Mouse (Mus musculus) neural tube, embryonic 15.5 days (tissue): ENCODE measurements around the gene Ciao2b. TPM values are rescaled to one million over a fixed set of nuclear protein-coding genes. Genes with fewer than 3 reads are reported as not detected.

ENCODE experiments used
- ATAC-seq: fragments of 200-750 bp; cut with Nextera tagmentation; 2 replicates; pipeline ENCODE4 v1.8.0; 2017; ENCODE audit warnings: mild to moderate bottlenecking, moderate TSS enrichment, moderate library complexity; ENCODE audit not compliant: low FRiP score
- H3K27ac ChIP-seq: fragments of 300-500 bp; sonication (generic); replicated peaks from 2 replicates; pipeline ENCODE4 v1.5.1; 2015; ENCODE audit warnings: mild to moderate bottlenecking, inconsistent platforms
- H3K27me3 ChIP-seq: fragments of 300-500 bp; sonication (generic); replicated peaks from 2 replicates; pipeline ENCODE4 v1.6.1; 2015; ENCODE audit warnings: inconsistent platforms
- H3K36me3 ChIP-seq: fragments of 300-500 bp; sonication (generic); 2 replicates; pipeline ENCODE4 v1.6.1; 2015; ENCODE audit warnings: inconsistent platforms
- H3K4me1 ChIP-seq: fragments of 300-500 bp; sonication (generic); 2 replicates; pipeline ENCODE4 v1.6.1; 2015; ENCODE audit warnings: inconsistent platforms
- H3K4me2 ChIP-seq: fragments of 300-500 bp; sonication (generic); 2 replicates; pipeline ENCODE4 v1.6.1; 2015; ENCODE audit warnings: inconsistent platforms, mild to moderate bottlenecking, moderate library complexity
- H3K4me3 ChIP-seq: fragments of 300-500 bp; sonication (generic); replicated peaks from 2 replicates; pipeline ENCODE4 v1.5.1; 2015; ENCODE audit warnings: mild to moderate bottlenecking, inconsistent platforms
- H3K9ac ChIP-seq: fragments of 300-500 bp; sonication (generic); replicated peaks from 2 replicates; pipeline ENCODE4 v1.6.1; 2015; ENCODE audit warnings: mild to moderate bottlenecking, inconsistent platforms
- H3K9me3 ChIP-seq: fragments of 300-500 bp; sonication (generic); replicated peaks from 2 replicates; pipeline ENCODE4 v1.6.1; 2016; ENCODE audit warnings: inconsistent platforms
- WGBS: fragments of 180-500 bp; shearing (Covaris S2); methylation state at CpG from one replicate; pipeline ENCODE4 v1.1.7; 2015; ENCODE audit warnings: mixed read lengths; 5-methylcytosine and 5-hydroxymethylcytosine counted together
- polyA plus RNA-seq: library from polyadenylated mRNA; unstranded; fragments of >200 nt; fragmentation: Nextera tagmentation; extraction: Ambion mirVana; gene quantifications from 2 replicates; pipeline ENCODE4 v1.2.1, GENCODE M21; 2015

Ciao2b gene
- polyA plus RNA-seq, 1 experiment from 2014 or later = 135 TPM

DNA sequence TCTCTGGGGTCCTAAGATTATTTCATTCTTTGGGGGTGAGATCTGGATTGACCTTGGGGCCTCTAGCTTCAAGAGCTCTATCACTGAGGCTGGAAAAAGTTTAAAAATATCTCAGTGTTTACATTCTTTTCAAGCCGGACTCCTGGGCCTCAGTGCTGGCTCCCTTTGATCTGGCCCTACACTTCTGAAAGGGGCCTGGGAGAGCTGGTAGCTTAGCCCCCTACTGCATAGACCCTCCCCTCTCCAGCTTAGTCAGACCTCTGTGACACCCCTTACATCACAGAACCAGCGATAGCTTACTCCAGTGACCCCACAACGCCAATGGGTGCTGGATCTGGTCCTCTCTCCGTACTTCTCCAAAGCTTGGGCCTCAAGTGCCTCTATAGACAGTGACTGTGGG, 30.2 kb downstream of the Ciao2b start:
- no peak for ATAC-seq
- no peak overlapping the region for H3K4me3 ChIP-seq
- H3K9me3 ChIP-seq = no peaks in the 10 kb centered on the region
- WGBS = 81% methylated on average over 4 of the region's 4 CpGs
- no peak overlapping the region for H3K9ac ChIP-seq
- H3K4me1 ChIP-seq = no peaks in the 10 kb centered on the region
- no peaks in the 10 kb centered on the region for H3K36me3 ChIP-seq
- H3K27me3 ChIP-seq = no peaks in the 10 kb centered on the region
- no peak overlapping the region for H3K4me2 ChIP-seq
- H3K27ac ChIP-seq = no peak overlapping the region

DNA sequence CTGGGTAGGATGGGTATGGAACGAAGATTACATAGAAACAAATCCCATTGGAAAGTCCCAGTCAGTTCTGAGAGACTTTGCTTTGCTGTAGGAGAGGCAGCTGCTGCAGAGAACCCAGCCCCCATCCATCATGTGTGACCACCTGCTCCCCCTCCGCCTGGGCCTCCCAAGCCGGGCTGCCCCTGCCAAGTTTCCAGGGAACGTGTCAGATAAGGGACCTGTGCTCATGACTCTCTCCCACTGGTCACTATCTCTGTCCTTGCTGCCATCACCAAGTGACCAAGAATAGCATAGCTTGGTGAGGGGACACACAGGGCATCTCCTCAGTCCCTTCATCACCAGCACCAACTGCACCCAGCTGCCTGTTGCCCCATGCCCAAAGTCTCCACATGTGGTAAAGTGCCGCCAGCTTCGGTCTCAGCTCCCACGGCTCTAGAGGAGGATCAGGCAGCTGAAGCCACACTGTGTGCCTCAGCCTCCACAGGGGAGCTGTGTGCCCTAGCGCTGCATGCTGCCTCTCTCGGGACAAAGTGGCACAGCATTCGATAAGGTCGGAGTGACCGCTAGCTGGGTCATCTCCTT, 31.5 kb downstream of the Ciao2b start:
- Histone ChIP-seq H3K4me1 (no peaks in the 10 kb centered on the region), H3K4me3 (no peak overlapping the region), H3K4me2 (no peak overlapping the region), H3K36me3 (no peaks in the 10 kb centered on the region), H3K27ac (no peak overlapping the region), H3K9me3 (no peaks in the 10 kb centered on the region), H3K27me3 (no peaks in the 10 kb centered on the region), H3K9ac (no peak overlapping the region)
- 78% methylated on average over 12 of the region's 12 CpGs for WGBS
- no peak for ATAC-seq

DNA sequence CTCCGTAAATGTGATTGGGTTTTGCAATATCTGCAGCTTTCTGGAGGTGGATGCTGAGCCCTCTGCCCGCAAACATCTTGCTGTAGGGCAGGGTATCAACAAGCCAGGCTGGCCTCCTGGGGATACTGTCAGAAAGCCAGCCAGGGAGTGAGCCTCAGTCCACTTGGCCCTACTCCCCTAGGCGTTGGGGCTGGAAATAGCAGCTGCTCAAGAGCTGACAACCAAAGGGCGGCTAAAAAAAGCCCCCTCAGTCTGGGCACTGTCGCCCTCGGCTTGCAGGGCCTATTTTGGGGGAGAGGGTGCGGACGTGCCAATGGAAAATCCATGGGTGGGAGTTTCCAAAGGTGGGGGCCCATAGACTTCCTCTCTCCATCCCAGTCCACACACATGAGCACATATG, 32.5 kb downstream of the Ciao2b start:
- ATAC-seq = no peak
- no peak overlapping the region for H3K4me2 ChIP-seq

DNA sequence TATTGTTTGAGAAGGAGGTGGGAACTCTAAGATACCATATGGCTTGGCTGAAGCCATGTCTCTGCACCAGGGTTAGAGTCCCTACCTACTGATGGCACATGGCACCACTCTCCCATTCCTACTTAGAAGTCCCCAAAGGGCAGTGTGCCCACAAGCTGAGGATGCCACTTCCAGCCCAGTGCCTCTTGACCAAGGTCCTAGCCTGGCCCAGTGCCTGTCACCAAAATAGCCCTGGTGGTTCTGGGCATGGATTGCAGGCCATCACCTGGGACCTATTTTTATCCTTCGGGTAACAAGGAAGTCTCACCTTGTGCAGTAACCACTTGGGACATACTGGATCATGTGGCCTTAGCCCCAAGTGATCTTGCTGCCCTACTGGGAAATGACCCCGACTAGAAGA, 33.8 kb downstream of the Ciao2b start:
- no peak for ATAC-seq
- H3K4me2 ChIP-seq = no peak overlapping the region
- H3K4me1 ChIP-seq = peaks cover 4% of the 10 kb centered on the region; the same call in 1 of the 2 replicates
- no peak overlapping the region for H3K27ac ChIP-seq
- no peak overlapping the region for H3K4me3 ChIP-seq
- no peak overlapping the region for H3K9ac ChIP-seq
- no peaks in the 10 kb centered on the region for H3K9me3 ChIP-seq
- H3K27me3 ChIP-seq = no peaks in the 10 kb centered on the region
- no peaks in the 10 kb centered on the region for H3K36me3 ChIP-seq
- 80% methylated on average over 2 of the region's 2 CpGs for WGBS

More for the DNA sequence above, 32.5 kb downstream of the Ciao2b start:
- Histone ChIP-seq H3K27me3 (no peaks in the 10 kb centered on the region), H3K27ac (no peak overlapping the region), H3K4me1 (no peaks in the 10 kb centered on the region), H3K4me3 (no peak overlapping the region), H3K36me3 (no peaks in the 10 kb centered on the region), H3K9ac (no peak overlapping the region), H3K9me3 (no peaks in the 10 kb centered on the region)
- WGBS = 78% methylated on average over 8 of the region's 8 CpGs

DNA sequence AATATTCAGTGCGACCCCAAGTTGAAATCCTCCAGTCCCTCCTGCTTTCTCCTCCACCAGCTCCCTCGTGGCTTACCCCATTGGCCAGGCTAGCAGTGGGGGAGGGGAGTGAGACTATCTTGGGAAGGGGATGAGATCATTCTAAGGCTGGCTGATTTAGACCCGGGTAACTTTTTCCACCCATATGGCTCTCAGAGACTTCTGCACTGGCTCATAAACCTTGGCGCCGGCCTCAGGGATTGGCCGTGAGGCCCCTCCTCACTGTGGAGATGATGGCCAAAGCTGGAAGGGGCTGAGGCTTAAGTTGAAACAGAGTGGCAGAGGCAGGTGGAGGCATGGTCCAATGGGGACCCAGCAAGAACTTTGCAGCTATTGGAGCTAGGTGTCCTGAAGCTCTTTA, 35.4 kb downstream of the Ciao2b start:
- no peak for ATAC-seq
- H3K27ac ChIP-seq = no peak overlapping the region
- no peak overlapping the region for H3K9ac ChIP-seq
- no peak overlapping the region for H3K4me2 ChIP-seq
- WGBS = 50% methylated on average over 6 of the region's 6 CpGs
- H3K9me3 ChIP-seq = no peaks in the 10 kb centered on the region
- H3K4me3 ChIP-seq = no peak overlapping the region
- 0 out of 2 replicates have a peak, but pooled peaks cover 6% of the 10 kb centered on the region for H3K27me3 ChIP-seq
- H3K36me3 ChIP-seq = no peaks in the 10 kb centered on the region
- H3K4me1 ChIP-seq = peaks cover 18% of the 10 kb centered on the region

DNA sequence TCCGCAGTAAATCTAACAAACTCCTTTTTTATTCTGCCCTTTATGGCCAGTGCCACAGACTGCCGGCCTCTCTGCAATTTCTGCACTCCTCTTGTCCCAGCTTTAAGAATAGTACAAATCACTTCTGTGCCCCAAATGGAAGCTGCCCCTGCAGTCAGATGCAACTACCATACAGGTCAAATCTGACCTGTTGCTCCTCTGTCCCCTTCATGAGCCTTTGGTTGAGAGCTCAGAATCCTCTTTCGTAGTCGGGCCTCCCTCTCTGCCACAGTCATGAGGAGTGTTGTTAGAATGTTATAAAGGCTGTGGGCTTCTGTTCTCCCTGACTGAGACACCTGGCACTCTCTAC, 38.5 kb downstream of the Ciao2b start:
- WGBS = 57% methylated on average over 4 of the region's 4 CpGs
- ATAC-seq = no peak

DNA sequence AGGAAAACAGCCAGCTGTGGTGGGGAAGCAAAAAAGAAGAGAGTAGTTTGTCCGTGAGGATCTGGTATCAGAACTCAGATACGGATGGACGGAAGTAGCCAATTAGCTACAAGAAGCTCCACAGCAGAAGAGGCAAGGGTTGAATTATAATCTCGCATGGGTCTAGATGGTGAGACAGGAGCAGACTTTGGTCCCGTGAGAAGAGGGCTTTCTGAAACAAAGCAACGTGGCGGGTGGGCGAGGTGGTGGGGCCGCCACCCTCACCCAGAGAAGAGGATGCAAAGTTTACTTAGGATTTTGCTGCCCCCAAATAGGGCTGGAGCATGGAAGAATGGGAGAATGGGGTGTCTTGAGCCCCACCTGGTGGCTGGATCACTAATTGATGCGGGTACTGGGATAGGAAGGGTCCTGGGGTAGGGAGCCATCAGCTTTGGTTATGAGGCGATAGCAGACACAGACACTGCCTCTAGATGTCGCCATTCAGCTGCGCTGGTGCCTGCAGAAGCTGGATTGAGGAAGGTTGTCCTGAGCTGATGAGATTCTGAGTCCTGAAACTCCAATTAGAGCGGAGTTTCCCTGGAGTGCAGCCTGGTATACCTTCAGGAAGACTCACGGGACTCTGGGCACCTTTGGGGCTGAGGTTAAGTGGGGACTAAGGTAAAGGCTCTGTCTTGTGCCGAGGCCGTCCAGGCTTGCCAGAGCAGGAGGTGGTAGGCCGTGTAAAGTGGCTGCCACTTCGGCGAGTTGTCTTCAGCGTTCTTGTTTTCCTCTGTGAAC, 39.1 kb downstream of the Ciao2b start:
- no peak overlapping the region for H3K9ac ChIP-seq
- H3K9me3 ChIP-seq = no peaks in the 10 kb centered on the region
- H3K4me2 ChIP-seq = peak overlapping the region; percentile 54
- WGBS = 19% methylated on average over 21 of the region's 21 CpGs
- H3K36me3 ChIP-seq = peaks cover under 1% of the 10 kb centered on the region; the same call in 1 of the 2 replicates
- ATAC-seq = peak; percentile 92
- peak overlapping the region; percentile 22 for H3K4me3 ChIP-seq
- 0 out of 2 replicates have a peak, but pooled peaks cover 8% of the 10 kb centered on the region for H3K27me3 ChIP-seq
- peaks cover 18% of the 10 kb centered on the region for H3K4me1 ChIP-seq
- no peak overlapping the region for H3K27ac ChIP-seq

More for the DNA sequence above, 38.5 kb downstream of the Ciao2b start:
- Histone ChIP-seq H3K9ac (no peak overlapping the region), H3K27me3 (0 out of 2 replicates have a peak, but pooled peaks cover 8% of the 10 kb centered on the region), H3K27ac (no peak overlapping the region), H3K4me3 (no peak overlapping the region), H3K4me2 (no peak overlapping the region), H3K9me3 (no peaks in the 10 kb centered on the region), H3K4me1 (peaks cover 18% of the 10 kb centered on the region), H3K36me3 (no peaks in the 10 kb centered on the region)

DNA sequence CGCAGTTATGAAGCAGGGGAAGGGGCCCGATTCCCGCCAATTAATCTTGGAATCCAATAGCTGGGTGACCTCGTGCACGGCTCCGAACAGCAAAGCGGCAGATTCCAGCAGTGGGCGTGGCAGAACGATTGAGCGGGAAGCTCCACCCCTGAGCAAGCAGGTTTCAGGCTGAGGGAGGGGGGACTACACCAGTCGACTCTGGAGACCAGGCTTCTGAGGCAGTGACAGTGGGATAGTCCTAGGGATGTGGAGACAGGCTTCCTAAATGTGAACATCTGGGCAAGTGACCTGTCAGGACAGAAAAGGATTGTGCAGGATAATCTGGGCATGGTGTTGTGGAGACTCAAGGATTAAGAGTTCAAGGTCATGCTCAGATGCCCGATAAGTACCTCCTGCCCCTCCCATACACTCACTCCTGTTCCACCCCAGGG, 39.8 kb downstream of the Ciao2b start:
- peak overlapping the region; percentile 54 for H3K4me2 ChIP-seq
- H3K4me1 ChIP-seq = peaks cover 18% of the 10 kb centered on the region
- peaks cover 2% of the 10 kb centered on the region; the same call in 1 of the 2 replicates for H3K36me3 ChIP-seq
- no peak overlapping the region for H3K27ac ChIP-seq
- 0 out of 2 replicates have a peak, but pooled peaks cover 8% of the 10 kb centered on the region for H3K27me3 ChIP-seq
- H3K9me3 ChIP-seq = no peaks in the 10 kb centered on the region
- 0 out of 2 replicates have a peak overlapping the region, but pooled peaks have one; percentile 14 for H3K9ac ChIP-seq
- ATAC-seq = peak; percentile 39; the same call in 1 of the 2 replicates
- peak overlapping the region; percentile 22; the same call in 1 of the 2 replicates for H3K4me3 ChIP-seq
- WGBS = under 1% methylated on average over 12 of the region's 12 CpGs

DNA sequence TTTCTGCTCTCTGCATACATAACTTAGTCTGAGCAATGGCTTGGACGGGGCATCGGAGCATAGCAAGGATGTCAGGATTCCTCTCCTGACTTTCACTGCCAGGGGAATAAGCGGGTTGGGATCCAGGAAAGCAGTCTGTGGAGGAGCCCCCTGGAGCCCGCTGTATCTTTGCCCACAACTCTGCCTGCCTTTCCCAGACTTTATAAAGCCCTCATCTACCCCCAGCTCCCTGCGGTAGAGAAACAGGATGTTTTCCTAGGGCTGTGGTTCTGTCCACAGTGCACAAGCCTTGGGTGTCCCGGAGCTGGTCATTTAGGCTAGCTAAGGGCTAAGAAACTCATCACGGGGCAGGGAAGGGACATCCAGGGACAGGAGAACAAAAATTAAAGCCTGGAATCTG, 40.4 kb downstream of the Ciao2b start:
- no peak overlapping the region for H3K4me3 ChIP-seq
- H3K4me2 ChIP-seq = peak overlapping the region; percentile 54; the same call in 1 of the 2 replicates
- peaks cover 5% of the 10 kb centered on the region for H3K36me3 ChIP-seq
- H3K9ac ChIP-seq = no peak overlapping the region
- 0 out of 2 replicates have a peak, but pooled peaks cover 8% of the 10 kb centered on the region for H3K27me3 ChIP-seq
- no peak for ATAC-seq
- peaks cover 18% of the 10 kb centered on the region for H3K4me1 ChIP-seq
- no peak overlapping the region for H3K27ac ChIP-seq
- H3K9me3 ChIP-seq = no peaks in the 10 kb centered on the region
- 22% methylated on average over 7 of the region's 7 CpGs for WGBS

DNA sequence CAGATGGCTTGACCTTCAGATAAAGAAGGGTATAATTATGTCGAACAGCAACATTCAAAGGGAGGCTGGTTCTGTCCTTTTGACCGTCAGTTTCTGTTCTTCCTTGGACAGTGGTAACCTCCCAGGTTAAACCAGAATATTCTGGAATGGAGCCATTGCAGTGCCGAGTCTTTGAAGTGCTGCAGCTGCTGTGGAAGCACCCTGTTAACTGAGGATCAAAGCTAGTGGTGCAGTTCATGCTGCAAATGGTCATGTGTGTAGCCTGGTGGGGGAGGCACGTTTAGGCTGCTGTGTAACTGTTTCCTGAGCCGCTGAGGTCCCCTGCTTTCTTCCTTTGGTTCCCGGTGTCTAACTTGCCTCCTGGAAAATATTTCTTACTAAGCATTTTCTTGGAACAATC, 43.3 kb downstream of the Ciao2b start:
- ATAC-seq = no peak
- Histone ChIP-seq H3K4me3 (no peak overlapping the region), H3K27me3 (0 out of 2 replicates have a peak, but pooled peaks cover 8% of the 10 kb centered on the region), H3K4me2 (no peak overlapping the region), H3K27ac (no peak overlapping the region), H3K9me3 (no peaks in the 10 kb centered on the region), H3K36me3 (peaks cover 28% of the 10 kb centered on the region), H3K4me1 (peaks cover 18% of the 10 kb centered on the region), H3K9ac (no peak overlapping the region)
- WGBS = 73% methylated on average over 6 of the region's 6 CpGs

DNA sequence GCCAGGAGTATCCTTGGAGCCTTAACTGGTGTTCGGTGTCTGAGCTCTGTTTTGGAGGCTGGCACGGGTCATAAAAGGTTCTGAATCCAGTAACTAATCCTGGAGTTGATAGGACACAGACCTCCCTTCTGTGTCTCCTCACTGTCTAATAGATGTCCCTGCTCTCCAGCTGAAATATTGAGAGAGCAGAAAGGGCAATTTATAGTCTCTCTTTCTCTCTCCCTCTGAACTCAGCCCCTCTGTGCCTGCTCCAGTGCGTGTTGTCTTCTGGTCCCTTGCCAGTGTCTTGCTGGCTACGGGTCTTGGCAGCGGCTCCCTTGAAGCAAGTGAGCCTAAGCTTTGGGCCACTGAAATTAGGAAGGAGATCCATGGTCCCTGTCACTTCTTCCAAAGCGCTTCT, 44.1 kb downstream of the Ciao2b start:
- ATAC-seq = no peak
- no peak overlapping the region for H3K27ac ChIP-seq
- peaks cover 28% of the 10 kb centered on the region for H3K36me3 ChIP-seq
- H3K4me3 ChIP-seq = no peak overlapping the region
- peaks cover 14% of the 10 kb centered on the region for H3K4me1 ChIP-seq
- H3K9me3 ChIP-seq = no peaks in the 10 kb centered on the region
- no peak overlapping the region for H3K9ac ChIP-seq
- 0 out of 2 replicates have a peak, but pooled peaks cover 8% of the 10 kb centered on the region for H3K27me3 ChIP-seq
- WGBS = 77% methylated on average over 6 of the region's 6 CpGs
- H3K4me2 ChIP-seq = no peak overlapping the region
